ENCODE assay signal across 11 mouse cellular contexts in the genomic region with DNA sequence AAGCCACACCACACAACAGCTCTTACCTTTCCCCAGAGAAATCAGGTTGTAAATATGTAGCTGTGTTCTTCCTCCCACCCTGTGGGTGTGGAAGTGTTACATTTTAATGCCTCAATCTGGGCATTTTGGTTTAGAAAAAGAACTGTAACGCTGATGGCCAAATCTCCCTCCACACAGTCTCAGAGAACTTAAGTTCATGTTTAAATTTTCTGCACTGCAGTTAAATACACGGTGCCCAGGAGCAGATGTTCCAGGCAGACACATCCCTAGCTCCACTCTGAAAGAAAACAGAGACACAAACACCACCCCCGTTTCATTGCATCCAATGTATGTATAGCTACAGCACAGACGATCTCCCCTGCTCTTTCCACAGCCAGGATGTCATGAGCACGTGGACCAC.
"Had no signal": no experiment of that assay in that cellular context is flagged by ENCODE, and none has a peak within 500 bp of the region (broad histone marks: within the 10 kb centered on the region; RNA-seq: fewer than 3 reads in every experiment).

No protein-coding gene starts in this region.

- DNase-seq: kidney, adult 18-20 months; kidney, postnatal 14 days; lung, adult 18-20 months; spleen, adult 18-20 months; thymus, adult 2 months; thymus, postnatal 25 days had no signal

- H3K36me3 ChIP-seq: intestine, embryonic 15.5 days; kidney, embryonic 15.5 days; limb, embryonic 13.5 days; midbrain, embryonic 13.5 days had no signal

- H3K27ac ChIP-seq: intestine, embryonic 15.5 days; kidney, embryonic 15.5 days; limb, embryonic 13.5 days; liver, embryonic 14.5 days; midbrain, embryonic 13.5 days had no signal

- H3K27me3 ChIP-seq: intestine, embryonic 15.5 days; kidney, embryonic 15.5 days; limb, embryonic 13.5 days had no signal

- H3K4me2 ChIP-seq: intestine, embryonic 15.5 days; kidney, embryonic 15.5 days; limb, embryonic 13.5 days; midbrain, embryonic 13.5 days had no signal

- H3K9ac ChIP-seq: intestine, embryonic 15.5 days; kidney, embryonic 15.5 days; limb, embryonic 13.5 days; liver, embryonic 14.5 days; midbrain, embryonic 13.5 days had no signal

- H3K4me3 ChIP-seq: intestine, embryonic 15.5 days; kidney, embryonic 15.5 days; limb, embryonic 13.5 days; midbrain, embryonic 13.5 days had no signal

- H3K9me3 ChIP-seq: intestine, embryonic 15.5 days; kidney, embryonic 15.5 days; limb, embryonic 13.5 days; midbrain, embryonic 13.5 days had no signal

- ATAC-seq: intestine, embryonic 15.5 days; midbrain, embryonic 13.5 days had no signal
